Mouse (Mus musculus): ENCODE data around the gene Olfr291.

The Olfr291 gene

DNA sequence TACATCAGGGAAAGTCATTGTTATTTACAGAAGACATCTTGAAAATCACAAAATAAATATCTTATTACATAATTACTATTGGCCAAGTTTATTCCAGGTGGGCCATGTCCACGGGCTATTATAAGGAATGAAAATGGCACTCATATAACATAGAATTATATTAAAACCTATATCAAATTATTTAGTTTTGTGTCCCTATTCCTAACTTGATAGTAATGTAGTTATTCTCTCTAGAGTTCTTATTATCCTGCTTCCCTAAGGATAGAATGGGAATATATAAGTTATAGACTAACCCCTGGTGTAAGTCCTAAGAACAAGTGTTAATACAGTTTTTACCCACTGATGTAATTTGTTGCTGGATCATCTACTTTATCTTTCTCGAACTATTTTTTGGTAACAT, at the start of gene Olfr291:
Gene Olfr291 (plus strand): TSS at position 301 of the 400 bp plus-strand sequence.
- in situ Hi-C loops (cut with MseI, MboI): no loop called here

DNA sequence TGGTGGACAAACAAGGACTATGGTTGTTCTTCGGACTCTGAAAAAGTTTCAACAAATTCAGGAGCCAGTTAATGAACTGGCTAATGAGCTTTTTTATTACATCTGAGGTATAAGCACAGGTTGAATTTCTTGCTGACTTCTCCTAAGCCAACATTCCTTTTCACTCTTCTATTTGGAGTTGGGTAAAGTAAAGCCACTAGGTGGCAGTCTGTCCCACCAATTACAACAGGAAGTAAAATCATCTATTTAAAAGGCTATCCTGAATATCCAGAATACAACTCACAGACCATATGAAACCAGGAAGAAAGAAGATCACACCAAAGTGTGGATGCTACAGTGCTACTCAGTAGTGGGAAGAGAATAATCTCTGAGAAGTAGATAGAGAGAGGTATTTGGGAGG, 48.1 kb upstream of the Olfr291 start:
- in situ Hi-C loops (cut with MseI, MboI): no loop called here

DNA sequence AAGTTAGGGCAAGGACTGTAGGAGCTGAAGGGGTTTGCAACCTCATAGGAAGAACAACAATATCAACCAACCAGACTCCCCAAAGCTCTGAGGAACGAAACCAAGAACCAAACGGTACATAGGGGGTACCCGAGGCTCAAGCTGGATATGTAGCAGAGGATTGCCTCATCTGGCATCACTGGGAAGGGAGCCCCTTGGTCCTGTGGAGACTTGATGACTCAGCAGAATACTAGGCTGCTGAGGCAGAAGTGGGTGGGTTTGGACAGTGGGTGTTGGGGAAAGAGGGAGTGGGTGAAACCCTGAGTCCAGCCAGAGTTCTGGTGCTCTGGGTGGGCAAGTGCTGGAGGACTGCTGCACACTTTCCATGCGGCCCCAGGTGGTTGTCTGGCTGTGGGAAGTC, 47.2 kb upstream of the Olfr291 start:
- in situ Hi-C loops (cut with MseI, MboI): no loop called here

DNA sequence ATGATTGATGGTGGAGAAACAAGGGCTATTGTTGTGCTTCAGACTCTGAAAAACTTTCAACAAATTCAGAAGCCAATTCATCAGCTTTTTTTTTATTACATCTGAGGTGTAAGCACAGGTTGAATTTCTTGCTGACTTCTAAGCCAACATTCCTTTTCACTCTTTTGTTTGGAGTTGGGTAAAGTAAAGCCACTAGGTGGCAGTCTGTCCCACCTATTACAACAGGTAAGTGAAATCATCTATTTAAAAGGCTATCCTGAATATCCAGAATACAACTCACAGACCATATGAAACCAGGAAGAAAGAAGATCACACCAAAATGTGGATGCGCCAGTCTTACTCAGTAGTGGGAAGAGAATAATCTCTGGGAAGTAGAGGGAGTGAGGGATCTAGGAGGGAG, 31.2 kb downstream of the Olfr291 start:
- in situ Hi-C loops (cut with MseI, MboI): no loop called here

Data from mouse trophoblast stem cell (cell line).